Mouse (Mus musculus) gastrocnemius, postnatal 25 days (tissue): Measurements from ENCODE around the gene Tescl. TPM values are rescaled to one million over a fixed set of nuclear protein-coding genes. Genes with fewer than 3 reads are reported as not detected.

Experiments used
- DNase-seq: peaks from one replicate; pipeline ENCODE4 v3.0.0; 2022
- microRNA-seq, 2 experiments: library from miRNA; unstranded; fragments of <30 nt; microRNA quantifications; one replicate each; pipeline ENCODE4 v1.2.0; 2021; ENCODE audit warnings: borderline replicate concordance in 2 of 2
- total RNA-seq, 2 experiments: library from RNA; stranded (reverse); gene quantifications; 1 replicate in 1 of 2; 2 replicates in 1 of 2; pipeline ENCODE4 v1.2.3; 2021

Tescl gene
- total RNA-seq, 2 experiments from 2014 or later, result not detected

- no peak for DNase-seq
Observed at GRCm38 (mm10) chr7:24299823-24300481, 33.8 kb downstream of the Tescl start.

GRCm38 (mm10) chr7:24298973-24299708 is 34.6 kb downstream of the Tescl start:
- peak; percentile 57 for DNase-seq

GRCm38 (mm10) chr7:24298635-24298972 is 35.1 kb downstream of the Tescl start:
- no peak for DNase-seq

- DNase-seq, result no peak
Observed at GRCm38 (mm10) chr7:24297361-24298095, 36.2 kb downstream of the Tescl start.

GRCm38 (mm10) chr7:24296386-24296785 is 37.4 kb downstream of the Tescl start:
- no peak for DNase-seq

- DNase-seq, result no peak
Observed at GRCm38 (mm10) chr7:24295376-24295775, 38.4 kb downstream of the Tescl start.

GRCm38 (mm10) chr7:24294763-24295162 is 39.0 kb downstream of the Tescl start:
- no peak for DNase-seq

GRCm38 (mm10) chr7:24293061-24293851 is 40.5 kb downstream of the Tescl start:
- no peak for DNase-seq

GRCm38 (mm10) chr7:24291387-24292090 is 42.2 kb downstream of the Tescl start:
- no peak for DNase-seq

GRCm38 (mm10) chr7:24290106-24290693 is 43.5 kb downstream of the Tescl start:
- DNase-seq, result no peak

- DNase-seq, result no peak
Observed at GRCm38 (mm10) chr7:24288512-24288911, 45.2 kb downstream of the Tescl start.

- no peak for DNase-seq
Observed at GRCm38 (mm10) chr7:24287670-24288069, 46.1 kb downstream of the Tescl start.

- DNase-seq, result no peak
Observed at GRCm38 (mm10) chr7:24286916-24287315, 46.8 kb downstream of the Tescl start.

- DNase-seq, result no peak
Observed at GRCm38 (mm10) chr7:24286090-24286489, 47.6 kb downstream of the Tescl start.

Small RNA genes lying within 50 kb of the gene (microRNA-seq; reads per million reads assigned to microRNA genes)
- 0 reads per million in 2 experiments for gene Gm27592

Other genes with a start within 250 kb of the Tescl start
- gene Zfp112, start 221.6 kb downstream of the Tescl start, total RNA-seq, result 1 to 10 TPM; 4.9 TPM
- gene Zfp235, start 199.8 kb downstream of the Tescl start, total RNA-seq, result 1 to 10 TPM; 4.1 to 4.6 TPM
- gene Zfp114, start 158.9 kb downstream of the Tescl start, total RNA-seq, result not detected
- 1 to 10 TPM; 2.5 to 2.6 TPM for gene Zfp111, start 122.5 kb downstream of the Tescl start, total RNA-seq
- 1 to 10 TPM; 2.2 TPM for gene Zfp109, start 96.4 kb downstream of the Tescl start, total RNA-seq
- 1 to 10 TPM; 1.4 to 1.9 TPM for gene Zfp108, start 79.1 kb downstream of the Tescl start, total RNA-seq
- 1 to 10 TPM; 3.6 to 4.4 TPM for gene Zfp93, start 63.5 kb downstream of the Tescl start, total RNA-seq
- 1 to 10 TPM; 2.9 to 3.2 TPM for gene Zfp61, start 32.7 kb downstream of the Tescl start, total RNA-seq
- 1 to 10 TPM; 1.3 to 1.8 TPM for gene Zfp94, start 17.3 kb downstream of the Tescl start, total RNA-seq
- not detected for gene Lypd5, start 15.3 kb upstream of the Tescl start, total RNA-seq
- under 1 TPM; 0.13 to 0.70 TPM for gene Kcnn4, start 36.3 kb upstream of the Tescl start, total RNA-seq
- 10 to 100 TPM in 1 of 2 experiments, 1 to 10 TPM in 1; 8.2 to 11.0 TPM for gene Smg9, start 65.7 kb upstream of the Tescl start, total RNA-seq
- gene Irgc1, start 118.4 kb upstream of the Tescl start, total RNA-seq, result not detected
- under 1 TPM in 1 of 2 experiments, not detected in 1; 0.75 TPM for gene Plaur, start 128.5 kb upstream of the Tescl start, total RNA-seq
- gene Cadm4, start 148.1 kb upstream of the Tescl start, total RNA-seq, result 1 to 10 TPM; 4.4 to 4.5 TPM
- gene Zfp428, start 173.1 kb upstream of the Tescl start, total RNA-seq, result 1 to 10 TPM; 4.0 TPM
- not detected for gene AC161166.1, start 178.5 kb upstream of the Tescl start, total RNA-seq
- 10 to 100 TPM; 12.3 to 13.0 TPM for gene Irgq, start 196.8 kb upstream of the Tescl start, total RNA-seq
- not detected for gene Pinlyp, start 212.2 kb upstream of the Tescl start, total RNA-seq
- 10 to 100 TPM; 15.8 to 17.5 TPM for gene Xrcc1, start 212.4 kb upstream of the Tescl start, total RNA-seq